Mouse (Mus musculus): ENCODE measurements around the gene Mllt10. TPM values are rescaled to one million over a fixed set of nuclear protein-coding genes. Genes with fewer than 3 reads are reported as not detected.

Mllt10 gene
- polyA plus RNA-seq, 2 experiments from 2014 or later, result 34.9 to 41.4 TPM

DNA sequence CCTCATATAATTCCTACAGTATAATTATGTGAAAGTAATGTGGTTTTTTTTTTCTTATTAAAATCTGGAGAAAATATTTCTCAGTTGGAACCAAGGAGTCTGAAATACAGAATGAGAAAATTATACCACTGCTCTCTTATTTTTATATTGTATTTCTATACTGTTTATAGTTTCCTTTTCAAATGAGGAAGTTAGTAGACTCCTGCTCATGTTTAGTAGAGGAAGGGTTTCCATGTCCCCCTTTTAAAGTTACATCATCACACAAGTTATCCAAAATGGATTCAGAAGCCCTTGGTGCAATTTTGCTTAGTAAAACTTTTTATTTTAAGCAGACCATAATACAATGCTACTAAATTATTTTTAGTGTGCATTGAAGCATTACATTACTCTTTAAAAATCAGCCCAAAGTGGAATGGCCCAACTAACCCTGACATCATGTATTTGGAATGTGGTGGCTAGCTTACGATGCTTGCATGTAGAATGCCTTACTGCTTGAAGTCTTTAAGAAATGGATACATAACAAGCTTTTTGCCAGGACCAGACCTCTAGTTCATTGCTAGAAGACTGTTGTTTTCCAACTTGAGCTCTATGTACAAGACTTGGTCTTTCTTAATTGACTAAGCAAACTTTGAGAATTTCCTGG, 146.9 kb downstream of the Mllt10 start:
- no peak for ATAC-seq

DNA sequence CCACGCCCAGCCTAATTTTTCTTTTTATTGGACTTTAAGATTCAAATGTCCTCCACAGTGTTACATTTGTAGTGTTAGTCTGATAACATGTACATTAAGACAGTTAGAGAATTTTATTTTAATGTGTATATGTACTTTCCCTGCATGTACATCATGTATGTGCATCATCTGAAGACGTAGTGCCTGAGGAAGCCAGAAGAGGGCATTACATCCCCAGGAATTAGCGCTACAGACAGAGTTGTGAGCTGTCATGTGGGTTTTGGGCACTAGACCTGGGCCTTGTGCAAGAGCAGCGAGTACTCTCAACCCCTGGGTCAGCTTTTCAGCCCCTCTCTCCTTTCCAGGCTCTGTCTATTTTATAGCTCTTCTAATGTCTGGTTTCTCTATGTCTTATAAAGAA, 147.9 kb downstream of the Mllt10 start:
- no peak for ATAC-seq

DNA sequence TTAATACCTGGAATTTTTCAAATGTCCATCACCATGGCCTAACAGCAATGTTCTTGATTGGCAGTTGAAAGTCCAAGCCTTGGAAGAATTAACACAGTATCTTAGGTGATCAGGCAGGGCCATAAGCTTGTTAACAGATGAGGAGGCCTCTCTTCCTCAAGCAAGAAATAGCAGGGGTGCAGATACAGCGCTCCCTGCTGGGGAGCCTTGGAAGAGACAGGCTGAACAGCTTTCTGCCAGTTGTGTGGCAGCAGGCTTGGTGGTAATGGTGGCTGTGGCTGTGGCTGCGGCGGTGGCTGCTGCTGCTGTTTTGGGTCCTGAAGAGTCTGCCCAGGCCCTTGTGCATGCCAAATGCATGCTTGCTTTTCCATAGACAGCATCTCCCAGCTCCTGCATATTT, 150.1 kb downstream of the Mllt10 start:
- peak; percentile 88 for ATAC-seq

DNA sequence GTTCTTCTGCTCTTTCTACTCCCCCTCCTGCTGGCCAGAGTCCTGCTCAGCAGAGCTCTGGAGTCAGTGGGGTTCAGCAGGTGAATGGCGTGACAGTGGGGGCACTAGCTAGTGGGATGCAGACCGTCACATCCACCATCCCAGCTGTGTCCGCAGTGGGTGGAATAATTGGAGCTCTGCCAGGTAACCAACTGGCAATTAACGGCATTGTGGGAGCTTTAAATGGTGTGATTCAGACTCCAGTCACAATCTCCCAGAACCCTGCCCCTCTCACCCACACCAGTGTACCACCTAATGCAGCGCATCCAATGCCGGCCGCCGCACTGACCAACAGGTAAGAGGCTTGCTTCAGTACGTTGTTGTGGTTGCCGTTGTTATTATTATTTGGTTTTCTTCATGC, 151.8 kb downstream of the Mllt10 start:
- ATAC-seq, result no peak

DNA sequence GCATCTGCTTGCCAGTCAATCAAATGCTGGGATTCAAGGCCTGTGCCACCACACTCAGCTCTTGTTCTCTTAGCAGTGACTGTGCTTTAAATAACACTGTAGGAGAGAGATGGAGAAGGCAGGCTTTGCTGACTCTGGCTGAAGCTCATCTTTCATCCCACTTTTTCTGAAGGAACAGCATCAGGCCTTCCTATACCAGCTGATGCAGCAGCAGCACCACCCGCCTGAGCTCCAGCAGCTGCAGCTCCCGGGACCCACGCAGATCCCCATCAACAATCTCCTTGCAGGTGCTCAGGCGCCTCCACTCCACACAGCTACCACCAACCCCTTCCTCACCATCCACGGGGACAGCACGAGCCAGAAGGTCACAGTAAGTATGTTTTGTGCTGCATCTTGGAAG, 153.5 kb downstream of the Mllt10 start:
- no peak for ATAC-seq

DNA sequence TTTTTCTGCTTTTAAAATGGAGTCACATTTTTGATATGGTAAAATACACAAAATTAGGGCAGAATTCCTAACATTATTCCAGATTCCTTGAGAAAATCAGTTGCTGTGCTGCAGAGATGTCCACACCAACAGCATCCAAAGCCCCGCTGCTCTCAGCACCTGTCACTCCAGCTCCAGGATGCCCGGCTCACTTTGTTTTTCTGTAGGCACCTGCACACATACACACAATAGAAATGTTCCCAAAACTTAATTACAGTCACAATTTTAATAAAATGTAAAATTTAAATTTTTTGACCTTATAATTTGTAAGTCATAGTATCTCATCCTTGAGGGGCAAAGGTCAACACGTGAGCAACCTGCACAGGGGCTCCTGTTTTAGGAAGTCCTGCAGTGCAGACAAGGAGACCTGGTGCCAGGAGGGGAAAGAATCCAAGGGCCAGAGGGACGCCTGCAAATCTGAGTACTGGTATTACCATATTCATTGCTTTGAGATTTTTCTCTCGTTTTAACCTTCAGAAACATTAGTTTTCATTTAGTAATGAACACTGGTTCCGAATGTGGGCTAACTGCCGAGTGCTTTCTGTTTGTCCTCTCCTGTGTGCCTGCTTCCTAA, 154.3 kb downstream of the Mllt10 start:
- ATAC-seq, result no peak

DNA sequence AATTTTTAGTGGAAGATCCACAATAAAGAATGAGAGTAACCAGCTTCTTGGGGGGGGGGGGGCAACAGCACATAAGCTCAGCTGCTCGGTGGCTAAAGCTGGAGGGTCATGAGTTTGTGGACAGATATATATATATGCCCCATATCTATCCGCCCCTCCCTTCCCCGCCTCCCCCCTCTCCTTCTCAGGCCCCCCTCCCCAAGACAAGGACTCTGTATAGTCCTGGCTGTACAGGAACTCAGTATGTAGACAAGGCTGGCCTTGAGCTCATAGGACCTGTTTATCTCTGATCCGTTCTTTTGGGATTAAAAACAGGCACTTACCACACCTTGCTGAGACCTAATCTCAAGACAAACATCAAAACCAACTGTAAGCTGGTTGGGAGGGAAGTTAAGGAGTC, 154.9 kb downstream of the Mllt10 start:
- no peak for ATAC-seq

DNA sequence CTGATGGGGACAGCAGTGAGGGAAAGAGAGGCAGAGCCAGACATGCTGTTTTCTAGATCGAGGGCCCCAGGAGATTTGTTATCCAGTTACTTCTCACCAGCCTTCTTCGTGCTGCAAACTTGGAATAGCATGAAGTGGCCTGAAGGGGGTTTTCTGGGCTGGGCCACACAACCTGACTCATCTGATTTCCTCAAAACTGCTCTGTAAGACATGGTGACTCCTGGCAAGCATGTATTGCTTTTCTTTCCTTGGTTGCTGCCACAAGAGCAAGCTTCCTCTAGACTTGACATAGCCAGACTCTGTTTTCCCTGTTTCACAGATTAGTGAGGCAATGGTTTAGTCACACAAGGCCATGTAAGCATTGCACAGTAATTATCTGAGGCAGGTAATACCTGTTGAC, 159.0 kb downstream of the Mllt10 start:
- ATAC-seq, result no peak

DNA sequence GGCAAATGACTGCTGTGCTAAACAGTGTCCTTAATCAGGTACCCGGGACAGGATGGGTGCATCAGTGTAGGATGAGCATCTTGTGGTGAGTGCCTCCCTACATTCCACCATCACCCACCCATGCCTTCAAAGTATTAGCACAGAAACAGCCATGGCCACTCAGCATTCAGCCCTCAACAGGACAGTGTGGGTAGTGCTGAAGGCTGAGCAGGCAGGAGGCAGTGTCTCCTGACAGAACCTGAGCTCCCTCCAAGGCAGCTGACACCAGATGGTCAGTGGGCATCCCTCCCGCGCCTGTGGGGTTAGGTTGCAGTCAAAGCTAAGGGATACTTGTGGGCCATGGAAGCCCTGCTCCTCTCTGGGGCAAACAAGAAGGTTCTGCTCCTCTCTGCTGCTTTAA, 162.8 kb downstream of the Mllt10 start:
- no peak for ATAC-seq

DNA sequence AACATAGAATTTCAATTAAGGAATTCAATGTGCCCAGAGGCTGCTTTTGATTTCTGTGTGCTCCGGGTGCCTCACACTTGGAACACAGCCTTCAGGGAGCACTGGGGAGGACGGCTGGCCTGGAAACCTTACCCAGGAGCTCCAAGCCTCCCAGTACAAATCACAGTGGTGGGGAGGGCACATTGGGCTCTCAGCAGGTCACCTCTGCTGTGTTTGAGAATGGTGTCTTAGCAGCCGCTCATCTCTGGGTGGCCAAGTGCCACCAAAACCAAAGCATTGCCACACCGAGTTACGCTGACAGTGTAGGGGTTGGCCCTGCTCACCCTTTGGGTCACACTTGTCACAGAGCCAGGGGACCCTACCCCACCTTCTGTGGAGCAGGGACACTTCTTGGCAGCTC, 163.5 kb downstream of the Mllt10 start:
- ATAC-seq, result no peak

DNA sequence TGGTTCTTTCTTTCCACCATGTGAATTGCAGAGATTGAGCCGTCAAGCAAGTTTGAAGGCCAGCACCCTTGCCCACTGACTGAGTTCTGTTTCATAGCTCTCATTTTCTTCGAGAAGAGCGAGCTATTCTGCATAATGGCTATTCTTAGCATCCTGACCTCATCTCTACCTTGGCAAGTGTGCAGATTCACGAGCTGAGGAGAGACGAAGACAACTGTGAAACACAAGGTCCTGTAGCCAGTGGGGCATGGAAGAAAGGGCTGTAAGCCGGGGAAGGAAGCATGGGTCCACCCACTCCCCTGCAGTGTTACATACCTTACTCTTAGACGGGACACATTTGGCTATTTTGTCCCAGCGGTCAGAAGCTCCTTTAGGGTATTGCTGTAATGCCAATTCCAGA, 164.1 kb downstream of the Mllt10 start:
- no peak for ATAC-seq

DNA sequence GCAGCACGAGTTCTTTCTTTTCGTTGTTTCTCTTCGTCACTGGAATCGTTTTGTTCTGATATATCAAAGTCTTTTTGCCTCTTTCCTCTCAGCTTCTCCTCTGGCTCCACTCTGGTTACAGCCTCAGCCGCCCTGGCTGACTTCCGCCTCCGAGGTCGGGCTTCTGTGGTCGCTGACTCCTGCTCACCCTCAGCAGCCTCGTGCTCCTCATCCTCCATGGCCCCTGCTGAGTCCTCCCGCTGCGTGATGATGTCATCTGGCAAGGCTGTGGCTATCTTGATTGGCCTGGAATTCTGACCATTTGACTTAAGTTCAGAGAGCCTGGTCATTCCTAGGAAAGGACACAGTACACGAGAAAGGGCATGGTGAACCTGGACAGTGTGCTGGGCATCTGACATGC, 164.5 kb downstream of the Mllt10 start:
- no peak for ATAC-seq

DNA sequence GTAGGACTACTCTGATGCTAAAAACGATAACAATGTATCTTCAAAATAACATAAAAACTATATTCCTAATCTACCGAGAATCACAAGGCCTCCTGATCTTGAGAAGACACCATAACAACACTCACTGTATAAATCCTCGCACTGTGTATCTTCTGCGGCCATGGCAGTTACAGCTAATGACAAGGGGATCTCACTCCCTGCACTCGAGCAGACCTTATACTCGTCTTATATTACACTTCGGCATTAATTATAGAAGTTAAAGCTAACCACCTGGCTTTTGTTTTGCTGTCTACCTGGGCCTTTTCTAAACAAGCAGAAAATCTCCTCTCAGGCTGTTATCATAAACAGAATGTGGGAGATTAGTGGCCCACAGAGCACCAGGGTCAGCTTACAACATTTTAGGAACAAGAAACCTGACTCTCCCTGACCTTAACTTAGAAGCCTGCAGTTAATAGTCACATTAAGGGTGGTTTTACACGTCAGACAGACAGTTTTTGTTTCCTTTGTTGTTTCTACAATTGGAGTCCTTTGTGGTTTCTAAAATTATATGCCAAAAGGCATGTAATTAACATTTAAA, 173.5 kb downstream of the Mllt10 start:
- no peak for ATAC-seq

DNA sequence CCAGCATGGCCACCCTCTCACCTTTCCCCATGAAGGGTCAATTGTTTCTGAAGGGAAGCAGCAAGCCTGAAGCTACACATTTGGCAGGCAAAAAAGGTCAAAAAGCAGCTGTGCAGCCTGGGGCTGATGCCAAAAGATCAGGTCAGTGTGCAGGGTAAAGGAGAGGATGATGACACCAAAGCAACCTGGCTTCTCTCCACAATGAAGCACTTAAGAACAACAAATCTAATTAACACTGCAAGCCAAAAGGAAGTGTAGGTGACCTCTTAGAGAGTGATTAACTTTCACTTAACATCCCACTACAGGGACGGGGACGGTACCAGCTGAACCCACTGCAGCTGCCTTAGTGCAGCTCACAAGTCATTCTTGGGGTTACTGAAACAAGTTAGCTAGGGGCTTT, 174.2 kb downstream of the Mllt10 start:
- ATAC-seq, result no peak

DNA sequence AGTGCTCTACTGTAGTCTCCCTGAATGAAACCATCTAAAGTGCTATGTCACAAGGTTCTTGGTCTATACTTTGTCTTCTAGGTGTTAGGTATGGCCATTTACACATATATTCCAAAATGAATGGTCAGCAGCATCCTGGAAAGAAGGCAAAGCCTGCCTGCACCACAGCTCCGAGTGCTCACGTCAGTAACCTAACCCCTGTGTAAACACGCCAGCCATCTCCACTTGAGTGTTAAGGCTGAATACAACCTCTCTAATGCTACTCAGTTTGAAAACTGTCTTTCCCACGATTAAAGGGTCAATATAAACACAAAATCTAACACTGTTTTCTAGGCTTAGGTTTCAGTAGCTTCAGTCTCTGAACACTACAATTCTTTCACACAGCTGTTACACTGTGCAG, 176.1 kb downstream of the Mllt10 start:
- no peak for ATAC-seq

DNA sequence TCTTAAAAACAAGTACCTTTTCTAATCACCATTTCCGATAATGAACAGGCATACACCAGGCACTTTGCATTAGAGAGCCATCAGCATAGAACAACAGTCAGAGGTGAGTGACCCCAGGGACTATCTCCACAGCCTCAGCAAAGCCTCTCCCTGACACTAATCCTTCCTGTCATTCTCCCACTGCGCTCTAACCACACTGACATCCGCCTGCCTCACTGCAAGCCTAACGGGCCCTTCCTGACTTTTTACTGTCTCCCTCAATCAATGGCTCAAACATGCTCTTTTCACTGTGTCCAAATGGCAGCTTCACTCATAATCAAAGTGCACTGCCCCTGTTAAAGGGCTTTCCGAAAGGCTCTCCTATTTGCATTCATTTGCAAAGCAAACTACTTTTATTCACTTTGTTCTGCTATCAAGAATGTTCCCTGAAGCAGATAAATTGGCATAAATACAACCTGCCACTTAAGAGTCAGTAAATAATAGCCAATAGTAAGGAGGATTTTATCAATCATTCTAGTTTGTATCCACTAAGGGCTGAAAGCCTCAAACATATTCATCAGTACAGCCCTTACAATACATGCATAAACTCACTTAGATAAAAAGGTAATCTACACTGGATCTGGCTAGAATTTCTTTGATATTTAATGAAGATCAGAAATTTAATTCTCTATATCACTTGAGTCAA, 178.0 kb downstream of the Mllt10 start:
- ATAC-seq, result no peak

DNA sequence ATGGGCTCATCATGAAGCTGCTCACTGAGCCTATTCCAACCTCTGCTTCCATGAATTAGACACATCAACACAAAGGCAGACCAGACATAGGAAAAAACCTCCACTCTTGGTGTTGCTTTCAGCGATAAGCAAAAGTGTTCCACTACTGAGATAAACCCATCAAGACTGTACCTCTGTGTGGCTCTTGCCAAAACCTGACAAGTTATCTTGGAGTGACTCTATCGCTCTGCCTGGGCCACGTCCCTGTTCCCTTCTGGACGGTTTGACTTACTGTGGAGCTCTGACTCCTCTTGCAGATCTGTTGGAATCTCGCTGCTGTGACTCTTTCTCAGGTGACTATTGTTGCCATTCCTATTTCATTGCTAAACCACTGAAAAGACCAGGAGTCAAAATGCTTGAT, 180.5 kb downstream of the Mllt10 start:
- ATAC-seq, result no peak

DNA sequence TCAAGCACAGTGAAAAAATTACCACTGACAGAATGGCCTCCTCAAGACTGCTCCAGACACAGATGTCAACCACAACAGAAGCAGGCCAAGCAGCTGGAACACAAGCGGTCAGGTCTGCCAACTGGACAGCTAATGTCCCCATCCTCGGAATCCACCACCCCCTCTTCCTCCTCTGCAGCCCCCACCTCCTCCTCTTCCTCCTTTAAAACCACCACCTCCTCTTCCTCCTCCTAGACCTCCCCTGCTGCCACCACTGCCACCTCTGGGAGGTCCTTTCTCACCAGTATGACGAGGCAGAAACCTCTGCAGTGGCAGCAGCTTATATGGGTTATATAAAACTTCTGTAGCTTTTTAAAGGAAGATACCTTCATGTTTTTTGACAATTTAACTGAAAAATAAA, 194.2 kb downstream of the Mllt10 start:
- no peak for ATAC-seq

Other genes with a start within 250 kb of the Mllt10 start
- not detected for gene H2al2a, start 58.3 kb upstream of the Mllt10 start, polyA plus RNA-seq (2017; shearing (Covaris generic))
- gene A930004D18Rik, start 17.5 kb upstream of the Mllt10 start, polyA plus RNA-seq (2017; shearing (Covaris generic)), result 1 to 10 TPM; 2.0 to 2.1 TPM
- under 1 TPM in 1 of 2 experiments, not detected in 1; 0.74 TPM for gene Skida1, start 6.2 kb upstream of the Mllt10 start, polyA plus RNA-seq (2017; shearing (Covaris generic))